Mouse (Mus musculus) spleen, adult 18-20 months (tissue): Measurements from ENCODE around the gene Tent5d.

ENCODE experiments used
- DNase-seq, 2 experiments: peaks; one replicate each; pipeline ENCODE4 v3.0.0; 2022; ENCODE audit warnings: mixed read lengths in 2 of 2

Tent5d gene

GRCm38 (mm10) chrX:107792290-107792689 lies at the start of gene Tent5d:
Gene Tent5d, plus strand, starts transcription at chrX:107792590.
- no peak for DNase-seq

- DNase-seq, result no peak
Measured at GRCm38 (mm10) chrX:107767896-107768295, 24.5 kb upstream of the Tent5d start.

DNA sequence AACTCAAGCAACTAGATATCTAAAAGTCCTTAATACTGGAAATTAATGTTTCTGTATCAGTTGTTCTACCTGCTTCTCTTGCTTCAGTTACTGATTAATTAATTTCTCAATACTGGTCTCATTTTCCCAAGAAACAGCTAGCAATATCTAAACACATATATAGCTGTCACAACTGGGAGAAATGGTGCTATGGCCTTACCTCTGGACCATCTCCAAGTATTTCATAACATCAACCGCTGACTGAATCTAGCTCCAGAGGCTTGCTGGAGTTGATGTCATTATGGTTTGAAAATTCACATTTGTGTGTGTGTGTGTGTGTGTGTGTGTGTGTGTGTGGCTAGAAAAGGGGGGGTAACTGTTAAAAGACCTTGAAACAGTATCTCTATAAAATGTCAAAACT lies 2.3 kb upstream of the Tent5d start:
- no peak for DNase-seq

DNA sequence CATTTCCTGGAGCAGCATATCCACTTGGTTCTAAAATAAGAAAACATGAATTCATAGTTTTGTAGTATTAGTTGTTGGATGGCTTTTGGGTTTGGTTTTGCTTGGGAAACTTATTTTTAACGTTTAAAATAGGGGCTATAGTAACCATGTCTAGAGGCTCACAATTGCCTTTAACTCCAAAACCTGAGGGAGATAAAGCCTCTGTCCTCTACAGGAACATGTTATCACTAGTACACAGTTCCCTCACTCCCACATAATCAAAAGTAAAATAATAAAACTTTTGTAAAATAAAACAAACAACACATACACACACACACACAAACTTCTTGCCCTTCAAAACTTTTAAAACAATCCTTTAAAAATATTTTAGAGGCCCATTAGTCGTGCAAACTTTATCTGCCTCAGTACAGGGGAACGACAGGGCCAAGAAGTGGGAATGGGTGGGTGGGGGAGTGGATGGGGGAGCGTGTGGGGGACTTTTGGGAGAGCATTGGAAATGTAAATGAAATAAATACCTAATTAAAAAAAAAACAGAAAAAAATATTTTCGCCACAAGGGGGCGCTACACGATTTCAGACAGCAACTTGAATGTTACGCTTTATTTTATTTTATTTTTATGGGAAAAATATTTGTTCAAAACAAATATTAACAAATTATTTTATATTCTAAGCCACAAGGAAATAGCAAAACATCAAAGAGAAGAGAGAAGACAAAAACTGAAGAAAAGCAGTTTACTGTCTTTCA lies 1.5 kb upstream of the Tent5d start:
- no peak for DNase-seq

GRCm38 (mm10) chrX:107795785-107796184 lies 3.4 kb downstream of the Tent5d start:
- no peak for DNase-seq

GRCm38 (mm10) chrX:107796919-107797318 lies 4.5 kb downstream of the Tent5d start:
- DNase-seq, result no peak

GRCm38 (mm10) chrX:107812120-107812519 lies 19.7 kb downstream of the Tent5d start:
- DNase-seq, result no peak

DNA sequence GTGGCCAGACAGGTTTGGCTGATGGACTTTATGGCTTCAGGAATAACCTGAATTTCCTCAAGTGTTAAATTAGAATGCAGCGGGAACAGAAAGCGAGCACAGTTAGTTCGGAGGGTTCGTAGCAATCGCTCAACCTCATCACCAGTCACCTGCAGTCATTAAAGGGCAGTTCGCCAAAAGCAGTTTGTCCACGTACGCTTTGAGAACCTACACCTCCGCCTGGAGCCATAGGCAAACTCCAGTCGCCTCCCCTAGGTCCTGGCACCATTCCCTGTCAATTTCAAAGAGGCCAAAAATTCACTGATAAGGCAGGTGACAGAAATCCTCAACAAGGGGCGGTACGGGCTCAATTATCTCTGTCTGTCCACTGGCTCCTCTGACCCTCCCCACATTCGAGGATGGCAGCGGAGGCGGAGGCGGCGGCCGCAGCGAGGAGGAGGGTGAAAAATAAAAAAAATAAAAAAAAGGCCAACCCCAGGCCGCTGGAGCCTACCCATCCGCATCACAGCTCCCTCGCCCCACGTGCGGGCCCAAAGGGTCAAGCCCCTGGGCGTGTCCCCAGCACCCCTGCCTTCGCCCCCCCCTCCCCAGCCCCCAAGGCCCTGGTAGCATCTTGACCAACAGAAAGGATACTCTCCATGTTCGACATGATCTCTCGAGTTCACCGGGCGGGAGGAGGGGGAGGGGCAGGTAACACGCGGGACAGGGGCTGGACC lies 23.3 kb downstream of the Tent5d start:
- DNase-seq, result no peak

DNA sequence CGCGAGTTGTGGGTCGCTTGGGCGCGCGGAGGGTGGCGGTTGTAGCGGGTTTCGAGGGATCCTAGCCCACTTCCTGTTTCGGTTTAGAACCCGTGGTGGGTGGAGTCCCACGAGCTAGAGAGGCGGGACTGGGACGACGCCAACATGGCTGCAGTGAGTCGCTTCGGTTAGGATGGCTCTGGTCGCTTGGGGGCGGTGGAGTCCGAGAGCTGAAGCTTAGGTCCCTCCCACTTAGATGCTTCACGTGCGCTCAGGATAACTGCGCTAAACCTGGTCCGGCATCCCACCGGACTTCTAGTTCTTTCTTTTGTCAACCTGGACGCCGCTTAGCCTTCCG lies 23.8 kb downstream of the Tent5d start, which contains the start of gene 2610002M06Rik:
TSS of gene 2610002M06Rik (minus strand) at position 117 of the 337 bp plus-strand sequence.
- DNase-seq, result peak; percentile 75 to 77

GRCm38 (mm10) chrX:107816726-107817125 lies 24.3 kb downstream of the Tent5d start:
- DNase-seq, result no peak

GRCm38 (mm10) chrX:107858165-107858564 lies 65.8 kb downstream of the Tent5d start:
- DNase-seq, result no peak
